Mouse (Mus musculus) stomach, embryonic 15.5 days (tissue): Measurements from ENCODE around the gene Sptan1. TPM values are rescaled to one million over a fixed set of nuclear protein-coding genes. Genes with fewer than 3 reads are reported as not detected.
A peak's percentile ranks its signal among the peaks of the same experiment; 100 is the strongest.

ENCODE experiments used
- ATAC-seq: fragments of 200-750 bp; cut with Nextera tagmentation; 2 replicates; pipeline ENCODE4 v1.8.0; 2017; ENCODE audit warnings: low read depth, moderate number of reproducible peaks, moderate TSS enrichment; ENCODE audit not compliant: insufficient read depth, low FRiP score
- H3K27ac ChIP-seq: fragments of 300-500 bp; sonication (generic); 2 replicates; pipeline ENCODE4 v1.5.1; 2015; ENCODE audit warnings: mild to moderate bottlenecking, inconsistent platforms
- H3K27me3 ChIP-seq: fragments of 300-500 bp; sonication (generic); replicated peaks from 2 replicates; pipeline ENCODE4 v1.6.1; 2015; ENCODE audit warnings: inconsistent platforms
- H3K36me3 ChIP-seq: fragments of 300-500 bp; sonication (generic); 2 replicates; pipeline ENCODE4 v1.6.1; 2015; ENCODE audit warnings: inconsistent platforms
- H3K4me1 ChIP-seq: fragments of 300-500 bp; sonication (generic); 2 replicates; pipeline ENCODE4 v1.6.1; 2015; ENCODE audit warnings: inconsistent platforms
- H3K4me2 ChIP-seq: fragments of 300-500 bp; sonication (generic); 2 replicates; pipeline ENCODE4 v1.6.1; 2015; ENCODE audit warnings: mild to moderate bottlenecking, inconsistent platforms
- H3K4me3 ChIP-seq: fragments of 300-500 bp; sonication (generic); replicated peaks from 2 replicates; pipeline ENCODE4 v1.5.1; 2015; ENCODE audit warnings: inconsistent platforms
- H3K9ac ChIP-seq: fragments of 300-500 bp; sonication (generic); 2 replicates; pipeline ENCODE4 v1.6.1; 2015; ENCODE audit warnings: inconsistent platforms
- H3K9me3 ChIP-seq: fragments of 300-500 bp; sonication (generic); 2 replicates; pipeline ENCODE4 v1.6.1; 2016; ENCODE audit warnings: inconsistent platforms
- WGBS: fragments of 180-500 bp; shearing (Covaris S2); methylation state at CpG from one replicate; pipeline ENCODE4 v1.1.7; 2015; 5-methylcytosine and 5-hydroxymethylcytosine counted together
- polyA plus RNA-seq: library from polyadenylated mRNA; unstranded; fragments of >200 nt; fragmentation: Nextera tagmentation; extraction: Ambion mirVana; gene quantifications from 2 replicates; pipeline ENCODE4 v1.2.1, GENCODE M21; 2015

The Sptan1 gene
- polyA plus RNA-seq, 1 experiment from 2014 or later = 74.3 TPM

DNA sequence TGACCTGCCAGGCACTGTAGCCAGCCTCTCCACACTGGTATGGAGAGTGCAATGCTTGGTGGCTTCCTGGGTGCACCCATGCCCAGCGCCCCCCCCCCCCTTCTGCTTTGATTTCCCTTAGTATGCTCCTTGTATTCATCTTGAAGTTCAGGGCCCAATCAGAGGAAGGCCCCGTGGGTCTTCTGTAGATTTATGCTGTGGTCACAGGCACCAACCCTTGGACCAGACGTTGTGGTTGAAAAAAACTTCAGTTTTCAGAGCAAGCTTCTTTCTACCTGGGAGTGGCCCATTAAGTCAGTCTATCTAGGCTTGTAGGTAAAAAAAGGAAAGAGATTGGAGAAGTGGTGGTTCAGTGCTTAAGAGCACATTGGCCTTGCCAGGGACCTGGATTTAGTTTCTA, 98.4 kb downstream of the Sptan1 start:
- 13% methylated on average over 2 of the region's 3 CpGs for WGBS
- Histone ChIP-seq H3K9me3 (no peaks in the 10 kb centered on the region), H3K9ac (no peak overlapping the region), H3K4me3 (peak overlapping the region; percentile 64), H3K4me2 (peak overlapping the region; percentile 87), H3K27me3 (no peaks in the 10 kb centered on the region), H3K27ac (peak overlapping the region; percentile 97), H3K36me3 (peaks cover 4% of the 10 kb centered on the region; the same call in 1 of the 2 replicates), H3K4me1 (peaks cover 23% of the 10 kb centered on the region)
- ATAC-seq = no peak

- Histone ChIP-seq H3K4me1 (peaks cover 23% of the 10 kb centered on the region), H3K27me3 (no peaks in the 10 kb centered on the region), H3K9me3 (no peaks in the 10 kb centered on the region), H3K27ac (peak overlapping the region; percentile 97; the same call in 1 of the 2 replicates), H3K36me3 (peaks cover 8% of the 10 kb centered on the region; the same call in 1 of the 2 replicates), H3K9ac (no peak overlapping the region), H3K4me3 (peak overlapping the region; percentile 64; the same call in 1 of the 2 replicates), H3K4me2 (peak overlapping the region; percentile 87)
- 31% methylated on average over 3 of the region's 3 CpGs for WGBS
- ATAC-seq = no peak
These were observed 98.9 kb downstream of the Sptan1 start for GRCm38 (mm10) chr2:30064298-30064697.

DNA sequence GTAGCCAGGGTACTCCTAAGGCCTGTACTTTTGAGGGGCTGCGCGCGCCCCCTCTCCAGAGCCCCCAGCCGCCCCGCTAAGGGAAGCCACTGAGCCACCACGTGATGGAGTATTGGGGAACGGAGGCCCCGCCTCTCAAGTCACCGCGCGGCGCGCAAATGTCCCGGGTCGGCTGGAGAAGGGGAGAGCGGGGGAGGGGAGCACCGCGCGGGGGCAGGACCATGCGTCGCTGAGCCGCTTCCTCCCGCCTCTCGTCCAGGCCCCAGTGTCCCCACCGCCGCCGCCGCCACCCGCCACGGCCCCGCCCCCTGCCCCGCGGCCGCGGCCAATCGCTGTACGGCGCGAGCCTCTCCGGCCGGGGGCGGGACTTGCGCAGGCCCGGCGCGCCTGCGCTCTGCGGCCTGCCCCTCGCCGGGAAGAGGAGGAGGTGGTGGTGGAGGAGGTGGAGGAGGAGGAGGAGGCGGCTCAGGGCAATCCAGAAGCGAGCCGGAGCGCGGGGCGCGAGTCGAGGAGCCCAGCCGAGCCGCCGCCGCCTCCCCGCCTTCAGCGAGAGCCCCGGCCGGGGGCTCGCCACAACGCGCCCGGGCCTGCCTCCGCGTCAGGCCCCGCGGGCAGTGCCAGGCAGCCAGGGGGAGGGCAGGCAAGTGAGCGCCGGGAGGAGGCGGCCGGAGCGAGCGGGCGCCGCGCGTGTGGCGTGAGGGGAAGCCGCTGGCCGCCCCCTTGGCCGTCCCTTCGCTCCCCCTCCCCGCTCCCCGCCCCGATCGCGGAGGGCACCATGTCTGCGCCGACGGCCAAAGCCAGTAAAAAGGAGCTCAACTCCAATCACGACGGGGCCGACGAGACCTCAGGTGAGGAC, 100.9 kb downstream of the Sptan1 start:
- Histone ChIP-seq H3K27me3 (no peaks in the 10 kb centered on the region), H3K4me1 (peaks cover 23% of the 10 kb centered on the region), H3K9me3 (no peaks in the 10 kb centered on the region), H3K36me3 (peaks cover 20% of the 10 kb centered on the region), H3K4me2 (peak overlapping the region; percentile 88), H3K27ac (peak overlapping the region; percentile 99), H3K9ac (peak overlapping the region; percentile 99), H3K4me3 (peak overlapping the region; percentile 100)
- WGBS = under 1% methylated on average over 59 of the region's 101 CpGs
- ATAC-seq = peak; percentile 93

GRCm38 (mm10) chr2:30067031-30067888, 101.9 kb downstream of the Sptan1 start:
- no peaks in the 10 kb centered on the region for H3K9me3 ChIP-seq
- H3K9ac ChIP-seq = peak overlapping the region; percentile 99
- peaks cover 20% of the 10 kb centered on the region for H3K36me3 ChIP-seq
- under 1% methylated on average over 51 of the region's 69 CpGs for WGBS
- H3K4me3 ChIP-seq = peak overlapping the region; percentile 100
- ATAC-seq = no peak; the same call in 1 of the 2 replicates
- peaks cover 23% of the 10 kb centered on the region for H3K4me1 ChIP-seq
- H3K27ac ChIP-seq = peak overlapping the region; percentile 99
- peak overlapping the region; percentile 60 for H3K4me2 ChIP-seq
- H3K27me3 ChIP-seq = no peaks in the 10 kb centered on the region

DNA sequence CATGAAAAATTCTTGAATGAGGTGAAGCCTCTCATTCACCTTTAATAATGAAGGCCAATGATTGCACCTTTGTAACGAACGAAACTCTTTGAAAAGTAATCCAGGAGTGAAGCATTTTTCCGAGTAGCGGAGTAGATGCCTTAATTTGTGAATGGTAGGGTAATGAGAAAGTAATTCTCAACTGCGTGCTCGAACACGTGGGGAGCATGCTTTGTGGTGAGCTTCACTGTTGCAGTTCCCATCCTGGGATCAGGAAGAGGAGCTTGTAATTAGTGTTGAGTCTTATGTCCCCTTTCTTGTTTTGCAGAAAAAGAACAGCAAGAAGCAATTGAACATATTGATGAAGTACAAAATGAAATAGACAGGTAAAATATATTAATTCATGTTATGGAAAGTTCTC, 102.6 kb downstream of the Sptan1 start:
- WGBS = 18% methylated on average over 7 of the region's 7 CpGs
- Histone ChIP-seq H3K4me2 (peak overlapping the region; percentile 60), H3K4me3 (peak overlapping the region; percentile 100), H3K27ac (0 out of 2 replicates have a peak overlapping the region, but pooled peaks have one; percentile 99), H3K4me1 (peaks cover 23% of the 10 kb centered on the region), H3K27me3 (no peaks in the 10 kb centered on the region), H3K9ac (peak overlapping the region; percentile 99; the same call in 1 of the 2 replicates), H3K36me3 (peaks cover 26% of the 10 kb centered on the region), H3K9me3 (no peaks in the 10 kb centered on the region)
- no peak for ATAC-seq

GRCm38 (mm10) chr2:30072875-30073274, 107.5 kb downstream of the Sptan1 start:
- 76% methylated on average over 7 of the region's 7 CpGs for WGBS

DNA sequence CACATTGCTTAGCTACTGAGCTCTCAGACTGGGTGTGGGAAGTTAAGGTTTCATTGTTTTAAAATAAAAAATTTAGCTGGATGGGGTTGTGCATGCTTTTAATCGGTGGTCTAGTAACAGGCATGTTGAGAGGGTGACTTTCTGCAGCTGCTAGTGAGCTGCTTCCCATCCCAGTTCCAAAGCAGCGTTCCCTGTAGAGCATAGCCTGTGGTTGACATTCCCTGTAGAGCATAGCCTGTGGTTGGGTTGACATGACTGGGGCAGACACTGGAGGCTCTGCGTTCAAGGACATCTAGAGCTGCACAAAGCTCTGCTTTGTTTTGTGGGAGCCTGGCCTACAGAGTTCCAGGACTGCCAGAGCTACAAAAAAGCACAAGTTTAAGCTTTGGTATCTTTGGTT, 107.9 kb downstream of the Sptan1 start:
- H3K27ac ChIP-seq = no peak overlapping the region
- no peak overlapping the region for H3K4me3 ChIP-seq
- WGBS = 70% methylated on average over 3 of the region's 3 CpGs

More at GRCm38 (mm10) chr2:30072875-30073274, 107.5 kb downstream of the Sptan1 start:
- Histone ChIP-seq H3K4me3 (no peak overlapping the region), H3K27me3 (no peaks in the 10 kb centered on the region), H3K9me3 (no peaks in the 10 kb centered on the region), H3K4me2 (no peak overlapping the region), H3K36me3 (peaks cover 26% of the 10 kb centered on the region), H3K27ac (no peak overlapping the region), H3K4me1 (peaks cover 10% of the 10 kb centered on the region; the same call in 1 of the 2 replicates), H3K9ac (no peak overlapping the region)
- no peak for ATAC-seq

GRCm38 (mm10) chr2:30075625-30076024, 110.3 kb downstream of the Sptan1 start:
- no peaks in the 10 kb centered on the region for H3K9me3 ChIP-seq
- ATAC-seq = no peak

More for the DNA sequence above, 107.9 kb downstream of the Sptan1 start:
- Histone ChIP-seq H3K27me3 (no peaks in the 10 kb centered on the region), H3K36me3 (peaks cover 26% of the 10 kb centered on the region), H3K9ac (no peak overlapping the region), H3K4me1 (peaks cover 8% of the 10 kb centered on the region; the same call in 1 of the 2 replicates), H3K9me3 (no peaks in the 10 kb centered on the region), H3K4me2 (no peak overlapping the region)
- no peak for ATAC-seq

DNA sequence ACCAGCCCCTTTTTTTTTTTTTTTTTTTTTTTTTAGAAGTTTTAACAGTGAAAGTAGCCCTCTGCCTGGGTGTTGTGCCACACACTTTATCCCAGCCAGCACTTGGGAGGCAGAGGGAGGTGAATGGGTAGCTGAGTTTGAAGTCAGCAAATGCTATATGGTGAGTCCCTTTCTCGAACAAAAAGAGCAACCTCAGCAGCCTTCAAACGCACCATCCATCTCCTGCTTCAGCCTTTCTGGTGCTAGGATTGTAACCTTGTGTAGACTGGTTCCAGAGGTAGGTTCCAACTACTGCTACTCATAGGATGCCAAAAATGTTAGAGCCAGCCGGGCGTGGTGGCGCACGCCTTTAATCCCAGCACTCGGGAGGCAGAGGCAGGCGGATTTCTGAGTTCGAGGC, 111.1 kb downstream of the Sptan1 start:
- ATAC-seq = no peak
- H3K9ac ChIP-seq = no peak overlapping the region
- no peak overlapping the region for H3K27ac ChIP-seq
- 90% methylated on average over 9 of the region's 9 CpGs for WGBS
- H3K4me3 ChIP-seq = no peak overlapping the region
- H3K4me2 ChIP-seq = no peak overlapping the region
- no peaks in the 10 kb centered on the region for H3K27me3 ChIP-seq
- peaks cover 12% of the 10 kb centered on the region; the same call in 1 of the 2 replicates for H3K4me1 ChIP-seq
- 0 out of 2 replicates have a peak, but pooled peaks cover 6% of the 10 kb centered on the region for H3K36me3 ChIP-seq
- H3K9me3 ChIP-seq = no peaks in the 10 kb centered on the region

More at GRCm38 (mm10) chr2:30075625-30076024, 110.3 kb downstream of the Sptan1 start:
- no peak overlapping the region for H3K9ac ChIP-seq
- H3K4me1 ChIP-seq = peaks cover 12% of the 10 kb centered on the region; the same call in 1 of the 2 replicates
- no peak overlapping the region for H3K27ac ChIP-seq
- 51% methylated on average over 3 of the region's 3 CpGs for WGBS
- H3K27me3 ChIP-seq = no peaks in the 10 kb centered on the region
- no peak overlapping the region for H3K4me3 ChIP-seq
- 0 out of 2 replicates have a peak, but pooled peaks cover 7% of the 10 kb centered on the region for H3K36me3 ChIP-seq
- H3K4me2 ChIP-seq = no peak overlapping the region

GRCm38 (mm10) chr2:30076959-30077358, 111.6 kb downstream of the Sptan1 start:
- H3K27ac ChIP-seq = peak overlapping the region; percentile 92
- H3K4me3 ChIP-seq = peak overlapping the region; percentile 70
- H3K4me2 ChIP-seq = peak overlapping the region; percentile 97
- H3K9ac ChIP-seq = no peak overlapping the region
- H3K9me3 ChIP-seq = no peaks in the 10 kb centered on the region
- H3K4me1 ChIP-seq = peaks cover 12% of the 10 kb centered on the region; the same call in 1 of the 2 replicates
- WGBS = 67% methylated on average over 6 of the region's 6 CpGs
- H3K36me3 ChIP-seq = 0 out of 2 replicates have a peak, but pooled peaks cover 6% of the 10 kb centered on the region
- no peak; the same call in 1 of the 2 replicates for ATAC-seq
- H3K27me3 ChIP-seq = no peaks in the 10 kb centered on the region
